10 mouse cellular contexts compared by ENCODE assay signal in the genomic region with DNA sequence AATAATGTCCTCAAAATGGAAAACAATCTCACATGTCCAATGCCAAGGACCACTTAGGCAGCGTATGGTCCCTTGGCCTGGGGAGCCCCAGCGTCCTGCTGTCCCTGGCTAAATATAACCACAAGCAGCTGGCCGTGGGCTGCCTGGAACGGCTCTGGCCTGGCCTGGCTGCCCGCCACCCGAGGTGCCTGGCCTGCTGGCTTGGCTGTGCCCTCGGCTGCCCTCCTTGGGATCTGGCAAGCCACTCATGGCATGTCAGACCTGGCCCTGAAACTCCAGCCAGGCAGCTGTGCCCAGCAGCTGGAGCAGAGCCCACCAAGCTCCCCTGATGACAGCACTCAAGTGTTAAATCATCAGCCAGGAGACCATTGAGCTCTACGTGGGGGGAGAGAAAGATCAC.
DNase-seq lines count a peak whose midpoint lies in the region; ATAC-seq lines count a peak whose summit lies in the region.
"Had no signal": no experiment of that assay in that cellular context is flagged by ENCODE, and none has a peak within 500 bp of the region (broad histone marks: within the 10 kb centered on the region; RNA-seq: fewer than 3 reads in every experiment).

No protein-coding gene starts in this region.

- H3K27me3 ChIP-seq in neural tube, embryonic 15.5 days (replicated peaks), result 0 out of 2 replicates have a peak, but pooled peaks cover 3% of the 10 kb centered on the region

- H3K4me2 ChIP-seq in neural tube, embryonic 15.5 days, result peak overlapping the region; percentile 29

- DNase-seq in left cerebral cortex, postnatal 10 days (ENCODE audit: extremely low spot score in 1 of 2, low spot score in 2 of 2), result peak; percentile 39 to 70
- no peak for DNase-seq in left cerebral cortex, adult 18-20 months (ENCODE audit: low spot score in 2 of 2)
- peak; percentile 94 for DNase-seq in brain, adult 2 months (ENCODE audit: low read depth, low spot score)
- DNase-seq in gastrocnemius, postnatal 25 days, result peak; percentile 93
- DNase-seq in kidney, adult 8-10 months, result peak; percentile 12 to 52
- no peak for DNase-seq in embryo, embryonic 10.5 days (ENCODE audit: low spot score)
- DNase-seq in right cerebral cortex, postnatal 25 days, result no peak

- intact Hi-C loops in left cerebral cortex, postnatal 10 days (cut with DNase I), result loop anchor here (10.0 kb wide), 1 partner anchor 255 kb away; no protein-coding TSS in a partner anchor

- no peak for ATAC-seq in neural tube, embryonic 15.5 days (ENCODE audit: low FRiP score)
- ATAC-seq: Patski had no signal

- peaks cover 58% of the 10 kb centered on the region for H3K4me1 ChIP-seq in neural tube, embryonic 15.5 days
- H3K4me1 ChIP-seq: megakaryocyte, embryonic 14.5 days had no signal

- H3K27ac ChIP-seq in neural tube, embryonic 15.5 days (replicated peaks), result 0 out of 2 replicates have a peak overlapping the region, but pooled peaks have one; percentile 6

- no peak overlapping the region; the same call in 1 of the 2 replicates for H3K9ac ChIP-seq in neural tube, embryonic 15.5 days (replicated peaks)

- no peaks in the 10 kb centered on the region for H3K9me3 ChIP-seq in neural tube, embryonic 15.5 days (replicated peaks)

- WGBS in neural tube, embryonic 15.5 days, result 32% methylated on average over 8 of the region's 8 CpGs

- no peaks in the 10 kb centered on the region for H3K36me3 ChIP-seq in neural tube, embryonic 15.5 days

- H3K4me3 ChIP-seq in neural tube, embryonic 15.5 days (replicated peaks), result no peak overlapping the region
- H3K4me3 ChIP-seq: megakaryocyte, embryonic 14.5 days had no signal

Comparison
In these comparisons a context has a peak if more than half of its experiments do, and no peak if none do; other contexts are left out.
1. DNase-seq: peak in left cerebral cortex, postnatal 10 days (2 of 2), brain, adult 2 months (single experiment), gastrocnemius, postnatal 25 days (single experiment) and kidney, adult 8-10 months (2 of 2); none in left cerebral cortex, adult 18-20 months (0 of 2), embryo, embryonic 10.5 days (single experiment) and right cerebral cortex, postnatal 25 days (single experiment).